Mouse (Mus musculus): ENCODE results near the gene Ensa.

DNA sequence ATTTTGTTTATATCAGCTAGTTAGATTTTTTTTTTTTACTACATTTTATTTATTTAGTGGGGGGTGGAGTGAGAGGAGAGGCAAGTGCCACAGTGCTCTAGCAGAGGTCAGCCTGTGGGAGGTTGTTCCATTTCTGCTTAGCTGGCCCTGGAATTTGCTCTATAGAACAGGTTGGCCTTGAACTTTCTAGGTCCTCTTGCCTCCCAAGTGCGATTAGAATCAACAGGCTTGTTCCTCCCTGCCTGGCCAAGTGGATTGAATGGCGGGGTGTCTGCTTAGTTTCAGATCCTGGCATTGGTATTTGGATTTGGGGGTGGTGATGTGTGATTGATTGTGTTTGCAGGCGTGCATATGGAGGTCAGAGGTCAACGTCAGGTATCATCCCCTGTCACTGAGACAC is 11.3 kb downstream of the Ensa start:
- TF ChIP-seq CTCF (IDR thresholded peaks at IDR 0.05; ENCODE audit: extremely low read depth, insufficient read depth, low read length) (no peak), POLR2A (IDR thresholded peaks at IDR 0.05; ENCODE audit: extremely low read depth, insufficient read depth, low read length) (no peak)
